Mouse (Mus musculus) ES-CJ7 (cell line): ENCODE data around the gene Mst1r.
A peak's percentile ranks its signal among the peaks of the same experiment; 100 is the strongest.

Experiments
- DNase-seq: peaks from one replicate; pipeline ENCODE4 v3.0.0; 2011; ENCODE audit warnings: low read depth, low spot score

Gene Mst1r

GRCm38 (mm10) chr9:107950460-107951355 is 44.0 kb downstream of the Mst1r start:
- DNase-seq, result peak; percentile 92

- DNase-seq, result no peak
These were observed 49.1 kb downstream of the Mst1r start for GRCm38 (mm10) chr9:107955613-107956289.

DNA sequence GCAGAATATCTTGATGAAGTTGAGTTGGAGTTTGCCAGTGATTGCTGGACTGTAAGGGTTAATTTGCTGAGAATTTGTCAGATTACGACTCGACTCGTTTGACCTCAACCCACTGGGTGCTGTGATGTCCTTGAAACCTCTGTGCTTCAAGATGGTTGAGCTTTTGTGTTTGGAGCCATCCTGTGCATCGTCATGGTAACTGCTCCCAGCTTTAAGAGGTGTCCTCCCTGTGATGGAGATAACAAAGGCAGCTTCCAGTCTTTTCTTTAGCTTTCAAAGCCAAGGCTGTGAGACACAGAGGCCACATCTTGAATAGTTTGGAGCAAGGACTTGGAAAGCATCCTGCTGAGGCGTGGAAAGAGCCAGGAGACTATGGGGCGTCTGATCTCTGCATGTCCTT is 50.5 kb downstream of the Mst1r start:
- DNase-seq, result peak; percentile 82

DNA sequence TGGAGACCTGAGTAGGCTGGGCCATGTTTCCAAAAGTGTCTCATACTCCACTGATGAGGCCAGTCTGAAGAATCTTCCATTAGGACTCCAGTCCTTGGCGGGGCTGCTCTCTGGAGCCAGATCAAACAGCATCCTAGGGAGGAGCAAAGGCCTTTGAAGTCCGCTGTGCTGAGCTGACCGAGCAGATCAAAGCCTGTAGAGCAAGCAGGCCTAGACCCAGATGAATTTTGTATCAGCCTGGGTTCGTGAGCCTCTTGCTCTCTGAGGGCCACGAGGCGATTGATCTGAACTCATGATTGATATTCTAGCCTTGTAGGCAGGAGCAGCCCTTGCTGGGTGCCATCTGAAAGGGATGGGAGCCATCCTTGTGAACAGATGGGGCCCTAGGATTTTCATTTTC is 53.2 kb downstream of the Mst1r start:
- DNase-seq, result no peak

DNA sequence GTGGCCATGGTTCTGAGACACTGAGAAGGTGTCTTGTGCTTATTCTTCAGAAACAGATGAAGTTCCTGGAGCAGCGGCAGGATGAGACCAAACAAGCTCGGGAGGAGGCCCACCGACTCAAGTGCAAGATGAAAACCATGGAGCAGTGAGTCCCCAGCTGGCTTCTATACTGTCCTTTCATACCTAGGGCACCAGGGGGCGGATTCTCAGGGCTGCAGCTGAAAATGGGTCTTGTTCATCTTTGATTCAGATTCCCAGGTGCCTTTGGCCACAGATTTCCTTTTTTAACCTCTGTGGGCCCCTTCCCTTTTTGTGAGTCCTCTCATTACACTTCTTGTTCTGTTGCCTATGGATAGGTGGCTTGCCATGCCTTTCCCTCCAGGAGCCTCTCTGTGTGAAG is 54.3 kb downstream of the Mst1r start:
- DNase-seq, result peak; percentile 62

DNA sequence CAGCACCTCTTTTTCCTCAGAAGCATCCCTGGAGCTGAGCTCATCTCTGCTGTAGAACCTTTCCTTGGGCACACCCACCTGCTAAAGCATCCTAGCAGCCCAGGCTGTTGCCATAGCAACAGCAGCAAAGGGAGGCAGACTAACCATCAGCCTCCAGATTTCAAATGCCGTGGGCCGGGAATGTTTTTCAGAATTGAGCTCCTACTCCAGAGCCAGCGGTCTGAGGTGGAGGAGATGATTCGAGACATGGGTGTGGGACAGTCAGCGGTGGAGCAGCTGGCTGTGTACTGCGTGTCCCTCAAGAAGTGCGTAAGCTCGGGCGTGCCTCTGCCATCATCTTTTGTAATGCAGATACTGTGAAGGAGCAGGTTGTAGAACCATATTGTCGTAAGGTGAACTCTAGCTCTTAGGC is 54.7 kb downstream of the Mst1r start:
- DNase-seq, result peak; percentile 92

- DNase-seq, result peak; percentile 82
These were observed 55.2 kb downstream of the Mst1r start for GRCm38 (mm10) chr9:107961881-107962280.

- no peak for DNase-seq
These were observed 56.2 kb downstream of the Mst1r start for GRCm38 (mm10) chr9:107962916-107963315.

- DNase-seq, result peak; percentile 76
These were observed 57.0 kb downstream of the Mst1r start for GRCm38 (mm10) chr9:107963700-107964099.

GRCm38 (mm10) chr9:107964681-107965080 is 58.0 kb downstream of the Mst1r start:
- DNase-seq, result no peak

DNA sequence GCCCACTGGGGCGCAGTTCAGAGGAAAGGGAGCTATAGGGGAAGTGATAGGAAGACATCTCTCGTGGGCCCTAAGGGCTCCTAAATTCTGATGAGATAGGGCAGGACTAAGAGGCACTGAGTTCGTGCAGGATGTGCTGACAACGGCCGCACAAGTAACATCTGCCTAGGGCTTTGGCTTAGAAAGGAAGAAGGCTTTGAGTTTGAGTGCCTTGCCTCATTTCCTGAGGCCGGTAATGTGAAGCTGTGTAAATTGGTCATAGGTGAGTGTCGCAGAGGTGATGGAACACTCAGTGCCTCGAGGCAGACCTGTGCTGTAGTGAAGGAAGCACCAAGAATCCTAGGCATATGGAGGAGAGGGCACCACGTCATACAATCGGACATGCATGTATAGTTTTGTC is 60.0 kb downstream of the Mst1r start:
- no peak for DNase-seq

DNA sequence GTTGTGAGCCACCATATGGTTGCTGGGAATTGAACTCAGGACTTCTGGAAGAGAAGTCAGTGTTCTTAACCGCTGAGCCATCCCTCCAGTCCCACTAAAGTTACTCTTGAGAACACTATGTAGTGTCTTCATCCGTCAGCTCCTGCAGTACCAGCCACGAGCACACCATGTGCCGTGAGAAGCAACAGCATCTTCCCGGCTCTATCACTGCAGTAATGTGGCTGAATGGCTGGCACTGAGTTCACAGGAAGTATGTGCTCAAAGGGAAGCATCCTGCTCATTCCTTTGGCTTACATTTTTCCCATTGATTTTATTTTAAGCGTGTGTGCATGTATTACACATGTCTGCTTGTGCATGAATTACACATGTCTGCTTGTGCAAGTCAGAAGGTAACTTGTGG is 60.8 kb downstream of the Mst1r start:
- no peak for DNase-seq

GRCm38 (mm10) chr9:107968531-107968930 is 61.9 kb downstream of the Mst1r start:
- DNase-seq, result no peak
